ENCODE assay signal across 22 mouse cellular contexts in the genomic region with DNA sequence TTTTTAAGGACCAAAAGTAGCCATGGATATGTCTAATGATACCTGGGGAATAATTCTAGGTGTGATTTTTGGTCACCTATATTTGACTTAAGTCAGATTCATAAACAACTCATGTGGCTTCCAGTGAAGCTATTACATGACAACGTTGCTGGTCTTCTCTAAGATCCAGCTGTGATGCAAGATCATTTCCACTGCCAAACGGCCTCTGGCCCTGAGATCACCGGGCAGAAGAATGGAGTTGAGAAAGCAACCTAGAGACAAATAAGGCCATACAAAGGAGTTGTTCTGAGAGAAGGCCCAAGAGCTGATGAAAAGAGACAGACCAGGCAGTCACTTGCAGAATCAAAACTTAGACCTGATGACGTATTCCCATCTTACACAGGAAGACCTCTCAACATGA.
DNase-seq lines count a peak whose midpoint lies in the region; ATAC-seq and TF ChIP-seq lines count a peak whose summit lies in the region.
"Had no signal": no experiment of that assay in that cellular context is flagged by ENCODE, and none has a peak within 500 bp of the region (broad histone marks: within the 10 kb centered on the region; RNA-seq: fewer than 3 reads in every experiment).

No protein-coding gene starts in this region.

- no peak for ATAC-seq in activated CD4-positive, CD25-positive, alpha-beta regulatory T cell, adult 4 months
- ATAC-seq: CD4-positive, CD25-positive, alpha-beta regulatory T cell, adult 4 months; forebrain, embryonic 15.5 days; hindbrain, embryonic 16.5 days had no signal

- H3K4me3 ChIP-seq in gastrocnemius, adult 2 months = no peak overlapping the region
- H3K4me3 ChIP-seq: embryonic facial prominence, embryonic 12.5 days; forebrain, embryonic 10.5 days; forebrain, embryonic 15.5 days; midbrain, embryonic 10.5 days; myocyte; neural tube, embryonic 12.5 days had no signal

- intact Hi-C loops in gastrocnemius, adult 2 months (cut with DNase I) = no loop called here

- no peak overlapping the region for H3K27ac ChIP-seq in gastrocnemius, adult 2 months
- H3K27ac ChIP-seq: embryonic facial prominence, embryonic 12.5 days; forebrain, embryonic 10.5 days; forebrain, embryonic 15.5 days; midbrain, embryonic 10.5 days; neural tube, embryonic 12.5 days had no signal

- TF ChIP-seq CTCF in gastrocnemius, adult 2 months (IDR thresholded peaks at IDR 0.05) = no peak

- DNase-seq in gastrocnemius, adult 2 months = peak; percentile 31
- DNase-seq in gastrocnemius, adult 8-10 months (ENCODE audit: low spot score in 2 of 2) = no peak
- peak; percentile 25 to 46 for DNase-seq in kidney, postnatal 36 days
- no peak for DNase-seq in kidney, postnatal 25 days
- DNase-seq in adipocyte (ENCODE audit: low spot score) = peak; percentile 84
- peak; percentile 47 to 61 for DNase-seq in adrenal gland, postnatal 36 days
- DNase-seq in urinary bladder, postnatal 25 days (ENCODE audit: low spot score) = no peak
- DNase-seq: cerebellum, adult 11-12 months; cerebellum, adult 9-11 months; embryo, embryonic 11 days; heart, postnatal 14 days; liver; thymus, postnatal 4 days had no signal

Comparison
In these comparisons a context has a peak if more than half of its experiments do, and no peak if none do; other contexts are left out.
1. DNase-seq: peak in gastrocnemius, adult 2 months (single experiment), kidney, postnatal 36 days (2 of 2), adipocyte (single experiment) and adrenal gland, postnatal 36 days (2 of 2); none in gastrocnemius, adult 8-10 months (0 of 2), kidney, postnatal 25 days (0 of 2) and urinary bladder, postnatal 25 days (single experiment).